Mouse (Mus musculus): ENCODE data around the gene Golga5. TPM values are rescaled to one million over a fixed set of nuclear protein-coding genes. Genes with fewer than 3 reads are reported as not detected.

Golga5 gene
- total RNA-seq (2015; ENCODE audit: low replicate concordance) (13.2 and 15.0 TPM in 2 replicates), total RNA-seq (2017; ENCODE audit: low replicate concordance) (15.6 and 29.0 TPM in 2 replicates)

DNA sequence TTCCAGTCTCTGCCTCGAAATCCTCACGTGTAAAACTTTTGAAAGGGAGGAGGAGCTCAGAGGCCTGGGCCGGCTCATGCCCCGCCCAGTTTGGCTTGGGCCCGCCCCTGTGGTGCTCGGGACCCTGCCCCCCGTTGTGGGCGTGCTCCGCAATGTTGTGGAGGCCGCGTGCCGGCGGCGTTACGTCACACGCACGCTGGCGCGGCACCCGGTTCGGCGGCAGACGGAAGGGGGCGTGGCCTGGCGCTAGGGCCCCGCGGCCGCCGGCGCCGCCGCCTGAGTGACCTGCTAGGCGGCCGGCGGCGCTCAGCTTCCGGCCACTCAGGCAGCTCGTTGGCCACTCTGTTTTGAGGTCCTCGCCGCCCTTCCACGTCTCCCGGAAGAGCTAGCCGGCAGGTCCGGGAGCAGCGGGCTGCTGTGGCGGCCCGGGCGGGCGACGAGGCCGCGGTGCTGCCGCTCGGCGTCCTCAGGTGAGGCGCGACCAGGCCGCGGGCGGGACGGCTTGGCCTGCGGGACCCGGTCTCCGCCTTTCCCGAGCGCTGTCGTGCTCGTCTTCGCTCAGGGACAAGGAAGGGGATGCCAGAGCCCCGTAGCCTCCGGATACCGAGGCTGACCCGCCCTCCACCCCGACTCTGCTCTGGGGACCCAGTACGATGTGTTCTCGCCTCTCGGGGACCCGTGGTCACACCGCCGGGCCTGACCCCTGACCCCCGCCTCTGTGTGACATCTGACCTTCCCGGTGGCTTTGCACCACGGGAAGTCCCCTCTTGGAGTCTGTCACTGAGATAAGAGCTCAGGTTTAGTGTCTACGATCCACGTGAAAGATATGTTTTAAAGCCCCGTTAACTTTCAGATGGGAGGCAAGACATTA, at the start of gene Golga5:
Gene Golga5 (plus strand): TSS at position 242 of the 871 bp plus-strand sequence.
- peak; percentile 98 for ATAC-seq (replicated peaks; ENCODE audit: low FRiP score, poor library complexity, severe bottlenecking)

DNA sequence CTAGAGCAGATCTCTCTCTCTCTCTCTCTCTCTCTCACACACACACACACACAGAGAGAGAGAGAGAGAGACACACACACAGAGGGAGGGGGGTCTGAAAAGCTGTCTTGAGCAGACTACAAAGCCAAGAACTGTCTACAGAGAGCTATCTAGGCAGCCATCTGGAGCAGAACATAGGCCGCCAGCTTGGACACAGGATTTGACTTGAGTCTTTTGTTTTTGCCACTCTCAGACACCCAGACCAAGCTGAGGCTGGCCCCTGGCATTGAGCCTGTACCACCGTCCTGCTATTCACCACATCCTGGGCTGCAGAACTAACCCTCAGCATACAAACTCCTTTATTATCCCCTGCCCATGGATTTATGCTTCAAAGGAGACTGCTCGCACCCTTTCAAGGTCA, 49.4 kb upstream of the Golga5 start:
- ATAC-seq (replicated peaks; ENCODE audit: low FRiP score, poor library complexity, severe bottlenecking) = no peak

DNA sequence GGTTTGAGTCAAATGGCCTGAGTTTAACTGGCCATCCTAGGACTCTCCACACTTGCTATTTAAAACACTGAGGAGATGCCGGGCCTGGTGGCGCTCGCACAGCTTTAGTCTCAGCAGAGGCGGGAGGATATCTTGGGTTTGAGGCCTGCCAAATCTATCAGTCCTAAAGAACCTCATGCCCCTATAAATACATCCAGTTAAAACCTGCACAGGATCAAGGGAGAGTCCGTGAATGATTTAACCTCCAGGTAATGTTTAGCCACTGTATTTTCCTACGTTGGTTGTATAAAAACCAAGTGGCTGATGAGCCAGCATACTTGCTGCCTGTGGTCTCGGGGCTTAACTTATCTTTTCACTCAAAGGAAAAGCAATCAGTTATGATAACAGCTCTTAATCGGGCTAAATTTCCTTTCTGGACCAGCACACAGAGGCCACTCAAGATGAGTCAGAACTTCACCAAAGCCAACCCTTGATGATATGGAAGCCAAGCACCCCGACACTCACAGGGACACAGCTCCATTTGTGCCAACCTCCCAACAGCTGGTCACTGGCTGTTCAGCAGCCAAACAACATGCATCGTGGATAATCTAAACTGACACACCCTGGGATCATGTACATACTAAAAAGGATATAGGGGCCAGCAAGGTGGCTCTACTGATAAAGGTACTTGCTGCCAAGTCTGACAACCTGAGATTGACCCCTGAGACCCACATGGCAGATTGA, 48.6 kb upstream of the Golga5 start:
- peak; percentile 87 for ATAC-seq (replicated peaks; ENCODE audit: low FRiP score, poor library complexity, severe bottlenecking)

DNA sequence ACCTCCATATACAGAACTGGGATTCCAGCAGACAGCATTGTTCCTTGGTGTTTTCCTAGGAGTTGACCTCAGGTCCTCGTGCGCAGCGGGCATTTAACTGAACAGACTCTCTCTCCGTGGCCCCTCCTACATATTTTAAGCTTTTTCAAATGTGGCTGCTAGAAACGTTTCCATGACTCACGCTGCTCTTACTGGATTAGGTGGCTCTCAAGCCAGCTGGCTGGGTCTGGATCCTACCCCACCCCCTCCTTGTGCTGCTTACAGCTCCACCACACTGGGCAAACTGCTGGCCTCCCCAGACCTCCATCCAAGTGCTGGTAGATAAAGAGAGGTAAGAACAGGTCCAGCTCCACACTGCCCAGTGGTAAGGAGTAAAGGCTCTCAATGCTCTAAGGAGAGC, 46.9 kb upstream of the Golga5 start:
- ATAC-seq (replicated peaks; ENCODE audit: low FRiP score, poor library complexity, severe bottlenecking) = no peak

DNA sequence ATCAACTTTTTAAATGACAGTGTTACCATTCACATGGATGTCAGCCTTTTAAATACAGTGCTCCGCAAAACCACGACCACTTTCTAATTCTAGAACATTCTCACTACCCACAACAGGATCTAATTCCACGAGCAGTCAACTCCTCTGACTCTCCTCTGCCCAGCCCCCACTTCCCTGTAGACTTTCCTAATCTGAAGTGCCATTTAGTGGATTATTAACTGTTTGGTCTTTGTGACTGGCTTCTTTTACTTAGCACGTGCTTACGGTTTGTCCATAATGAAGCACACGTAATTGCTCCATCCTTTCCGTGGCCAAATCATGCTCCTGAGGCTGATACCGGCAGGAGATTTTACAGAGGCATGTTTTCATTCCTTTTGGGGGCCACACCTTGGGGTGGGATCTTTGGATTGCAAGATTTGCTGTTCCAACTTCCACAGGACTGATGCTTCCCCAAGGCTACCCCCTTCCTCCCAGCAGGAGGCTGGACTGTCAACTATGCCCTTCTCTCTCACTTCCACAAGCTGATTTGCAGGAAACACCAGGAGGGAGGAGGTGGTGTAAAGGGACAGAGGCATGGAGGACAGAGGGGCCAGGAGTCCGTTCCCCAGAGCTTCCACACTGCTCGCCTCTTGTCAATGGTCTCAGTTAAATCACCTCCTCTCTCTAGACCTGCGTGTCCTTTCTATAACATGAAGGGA, 46.2 kb upstream of the Golga5 start:
- no peak for ATAC-seq (replicated peaks; ENCODE audit: low FRiP score, poor library complexity, severe bottlenecking)

DNA sequence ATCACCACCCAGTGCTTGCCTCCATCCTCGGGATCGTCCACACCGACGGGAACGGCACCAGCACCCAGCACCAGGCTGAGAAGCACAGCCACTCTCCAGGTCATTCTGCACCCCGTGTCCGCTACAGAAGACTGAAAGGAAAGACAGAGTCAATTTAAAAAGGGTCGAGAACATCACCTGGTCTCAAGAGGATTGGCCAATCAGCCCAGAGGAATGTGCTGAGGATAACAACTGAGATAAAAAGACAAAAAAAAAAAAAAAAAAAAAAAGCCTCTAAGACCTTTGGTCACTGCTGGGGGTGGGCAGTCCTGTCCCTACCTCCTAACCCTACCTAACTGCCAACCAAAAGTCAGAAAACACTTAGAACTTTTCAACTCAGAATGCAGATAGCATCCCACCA, 45.3 kb upstream of the Golga5 start:
- no peak for ATAC-seq (replicated peaks; ENCODE audit: low FRiP score, poor library complexity, severe bottlenecking)

DNA sequence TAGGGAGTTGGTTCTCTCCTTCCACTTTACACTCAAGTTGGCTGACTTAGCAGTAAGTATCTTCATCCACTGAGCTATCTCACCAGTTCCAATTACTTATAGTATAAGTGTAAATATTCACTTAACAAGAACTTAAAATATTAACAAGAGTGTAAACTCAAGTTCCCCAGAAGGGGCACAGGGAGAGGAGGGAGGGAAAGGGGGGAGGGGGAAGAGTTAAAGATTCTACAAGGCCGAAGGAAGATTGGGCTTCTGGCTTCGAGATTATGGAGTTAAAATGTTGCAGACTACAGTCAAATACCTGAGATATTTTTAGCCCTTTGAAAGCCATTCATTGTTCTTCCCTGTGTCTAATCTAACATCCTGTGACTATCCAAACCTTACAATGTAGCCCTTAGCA, 44.5 kb upstream of the Golga5 start:
- ATAC-seq (replicated peaks; ENCODE audit: low FRiP score, poor library complexity, severe bottlenecking) = no peak

DNA sequence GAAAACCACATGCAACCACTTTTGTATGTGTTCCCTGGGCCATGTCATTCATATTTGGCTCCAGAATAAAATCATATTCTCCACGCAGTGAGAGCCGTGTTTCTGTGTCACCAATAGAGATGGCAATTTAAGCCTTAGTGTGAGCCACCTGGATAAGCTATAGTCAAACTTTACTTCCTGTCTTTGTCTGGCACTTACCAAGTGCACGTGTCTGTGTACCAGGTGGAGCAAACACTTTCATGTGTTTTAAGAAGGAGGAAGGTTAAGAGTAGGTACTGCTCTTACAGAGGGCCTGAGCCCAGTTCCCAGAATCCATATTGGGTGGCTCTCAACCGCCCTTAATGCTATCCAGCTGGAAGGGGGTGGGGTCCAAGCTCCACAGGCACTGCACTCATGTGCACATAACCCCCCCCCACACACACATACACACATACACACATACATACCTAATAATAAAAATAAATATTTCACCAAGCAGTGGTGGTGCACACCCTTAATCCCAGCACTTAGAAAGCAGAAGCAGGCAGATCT, 43.8 kb upstream of the Golga5 start:
- ATAC-seq (replicated peaks; ENCODE audit: low FRiP score, poor library complexity, severe bottlenecking) = no peak

DNA sequence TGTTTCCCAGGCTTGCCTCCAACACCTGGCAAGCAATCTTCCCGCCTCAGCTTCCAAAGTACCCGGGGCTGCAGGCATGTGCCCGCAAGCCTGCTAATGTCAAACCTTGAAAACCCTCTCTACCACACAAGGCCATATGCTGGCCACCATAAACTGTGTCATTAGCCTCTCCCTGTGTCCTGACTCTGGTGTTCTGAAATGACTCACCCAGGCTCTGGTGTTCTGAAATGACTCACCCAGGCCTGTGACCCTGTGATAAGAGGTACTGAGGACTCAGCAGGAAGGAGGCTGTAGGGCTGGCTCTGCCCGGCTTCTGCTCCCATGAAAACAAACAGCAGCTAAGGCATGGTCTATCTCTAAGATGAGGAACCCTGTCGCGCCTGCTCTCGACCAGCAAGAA, 42.6 kb upstream of the Golga5 start:
- peak; percentile 100 for ATAC-seq (replicated peaks; ENCODE audit: low FRiP score, poor library complexity, severe bottlenecking)

DNA sequence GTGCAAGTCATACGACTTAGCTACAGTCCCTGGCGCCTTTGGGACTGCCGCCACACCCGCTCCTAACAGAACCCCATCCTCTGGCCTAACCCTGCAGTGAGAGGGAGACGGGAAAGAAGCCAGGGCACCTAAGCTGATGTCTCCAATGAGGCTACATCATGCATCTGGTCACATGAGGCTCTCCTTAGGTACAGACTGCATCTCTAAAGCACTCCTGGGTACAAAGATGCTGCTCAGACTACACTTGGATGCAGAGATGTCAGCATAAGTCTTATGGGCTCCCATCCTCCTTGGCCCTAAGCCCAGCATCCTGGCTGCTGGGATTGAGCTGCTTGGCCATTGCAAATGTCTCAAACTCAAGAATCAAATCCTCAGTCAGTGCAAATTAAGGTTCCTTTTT, 39.3 kb upstream of the Golga5 start:
- no peak for ATAC-seq (replicated peaks; ENCODE audit: low FRiP score, poor library complexity, severe bottlenecking)

DNA sequence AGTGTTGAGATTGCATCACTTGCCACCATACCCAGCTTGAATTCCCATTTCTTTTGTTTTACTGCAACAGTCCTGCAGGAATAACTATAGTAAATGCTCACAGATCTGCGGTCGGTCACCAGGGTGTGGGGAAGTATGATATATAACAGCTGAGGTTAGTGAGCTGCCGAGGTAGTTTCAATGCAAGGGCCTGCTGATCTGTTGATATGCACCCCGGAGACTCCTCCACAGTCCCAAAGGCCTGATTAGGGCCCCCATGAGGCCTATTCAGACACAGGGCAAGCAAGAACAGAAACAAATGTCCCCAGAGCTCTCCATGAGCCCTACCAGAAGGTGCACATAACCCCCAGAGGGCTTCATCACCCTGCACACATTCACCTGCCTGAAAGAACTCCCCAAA, 38.7 kb upstream of the Golga5 start:
- no peak for ATAC-seq (replicated peaks; ENCODE audit: low FRiP score, poor library complexity, severe bottlenecking)

DNA sequence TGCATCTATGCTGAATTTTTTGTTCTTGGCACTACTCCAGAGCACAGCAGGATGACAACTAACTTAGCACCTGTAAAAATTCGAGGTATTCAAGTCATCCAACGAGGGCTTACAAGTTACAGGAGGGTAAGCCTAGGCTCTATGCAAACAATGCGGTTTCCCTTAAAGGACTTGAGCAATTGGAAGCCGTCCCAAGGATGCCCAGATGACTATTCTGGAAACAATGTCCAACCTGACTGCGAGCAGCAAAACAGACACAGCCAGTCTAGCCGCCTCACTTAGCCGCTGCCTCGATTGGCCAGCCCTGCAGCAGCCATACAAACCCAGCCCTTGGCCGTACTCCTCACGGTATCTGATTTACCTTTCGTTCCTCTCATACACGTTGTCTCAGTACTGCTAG, 36.7 kb upstream of the Golga5 start:
- ATAC-seq (replicated peaks; ENCODE audit: low FRiP score, poor library complexity, severe bottlenecking) = no peak

DNA sequence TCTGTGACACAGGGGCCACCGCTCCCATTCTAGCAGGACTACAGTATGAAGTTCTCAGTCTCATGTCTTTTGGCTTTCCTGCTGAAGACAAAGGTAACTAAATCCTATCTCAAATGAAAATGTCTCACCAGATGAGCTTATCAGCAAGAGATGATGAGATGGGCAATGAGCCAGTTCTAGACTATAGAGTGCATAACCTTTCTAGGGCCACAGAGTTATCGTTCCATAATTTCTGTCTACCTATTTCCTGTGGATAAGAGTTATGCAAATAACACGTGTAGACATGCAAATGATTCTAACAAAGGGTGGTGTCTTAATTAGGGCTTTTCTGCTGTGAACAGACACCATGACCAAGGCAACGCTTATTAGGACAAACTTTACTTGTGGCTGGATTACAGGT, 34.8 kb upstream of the Golga5 start:
- ATAC-seq (replicated peaks; ENCODE audit: low FRiP score, poor library complexity, severe bottlenecking) = no peak

DNA sequence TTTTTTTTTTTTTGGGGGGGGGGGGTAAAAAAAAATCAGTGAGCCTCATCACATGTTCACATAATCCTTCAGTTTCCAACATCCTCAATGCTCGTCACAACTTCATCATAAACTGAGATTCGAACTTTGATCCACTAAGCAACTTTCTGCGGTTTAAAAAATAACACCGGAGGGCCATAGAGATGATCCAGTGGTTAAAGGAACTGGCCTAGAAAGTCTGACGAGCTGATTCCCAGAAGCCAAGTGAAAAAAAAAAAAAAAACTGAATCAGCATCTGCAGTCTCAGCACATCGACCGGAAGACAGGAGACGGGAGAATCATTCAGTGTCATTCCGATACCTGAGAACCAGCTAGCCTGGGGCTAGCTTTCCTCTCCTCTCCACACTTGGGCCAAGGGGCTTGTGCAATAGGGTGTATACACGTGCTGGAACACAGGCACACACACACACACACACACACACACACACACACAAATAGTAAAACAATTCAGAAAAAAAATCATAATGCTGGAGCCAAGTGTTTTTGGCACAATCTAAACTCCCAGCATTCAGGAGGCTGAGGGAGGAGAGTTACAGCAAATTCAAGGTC, 31.9 kb upstream of the Golga5 start:
- no peak for ATAC-seq (replicated peaks; ENCODE audit: low FRiP score, poor library complexity, severe bottlenecking)

DNA sequence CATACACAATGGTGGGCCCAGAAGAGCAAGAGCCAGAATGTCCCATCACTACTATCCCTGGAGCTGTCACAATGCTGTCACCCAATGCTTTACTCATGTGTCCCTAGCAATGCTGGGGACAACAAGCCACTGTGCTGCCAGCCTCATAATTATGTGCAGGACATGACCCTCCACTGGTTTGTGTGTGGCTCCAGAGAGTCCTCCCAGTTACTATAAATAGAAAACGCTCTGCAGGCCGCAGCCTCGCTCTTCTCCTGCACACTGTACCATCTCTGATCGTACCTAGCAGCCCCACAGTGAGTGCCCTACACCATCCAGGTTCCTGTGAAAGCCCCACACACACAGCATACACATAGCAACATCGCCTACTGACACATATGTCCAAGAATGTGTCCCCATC, 31.0 kb upstream of the Golga5 start:
- ATAC-seq (replicated peaks; ENCODE audit: low FRiP score, poor library complexity, severe bottlenecking) = no peak

DNA sequence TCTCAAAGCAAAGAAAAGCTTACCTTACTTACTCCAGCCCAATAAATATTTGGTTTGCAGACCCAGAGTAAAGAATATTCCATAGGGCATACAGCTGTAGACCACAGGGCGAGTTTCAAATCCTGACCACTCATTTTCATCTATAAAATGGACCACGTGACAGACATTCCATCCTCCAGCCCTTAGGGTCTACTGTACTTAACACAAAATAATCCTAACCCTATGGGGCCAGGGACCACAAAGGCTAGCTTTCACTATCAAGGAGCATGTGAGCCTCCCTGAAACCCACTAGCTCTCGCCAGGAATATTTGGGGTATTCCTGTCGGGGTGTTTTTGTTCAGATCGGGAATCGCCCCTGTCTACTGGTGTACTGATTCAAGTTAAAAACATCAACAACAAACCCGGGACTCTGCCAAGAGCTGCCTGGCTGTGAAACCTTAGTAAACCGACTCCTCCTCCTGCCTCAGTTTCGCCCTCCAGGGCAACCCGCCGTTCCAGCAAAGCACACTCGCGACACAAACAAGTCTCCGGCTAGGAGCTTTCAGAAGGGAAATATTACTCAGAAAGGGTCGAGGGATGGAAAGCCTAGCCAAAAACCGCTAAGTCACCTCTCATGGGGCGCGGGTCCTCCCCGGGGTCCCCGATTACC, 29.8 kb upstream of the Golga5 start:
- ATAC-seq (replicated peaks; ENCODE audit: low FRiP score, poor library complexity, severe bottlenecking) = no peak

DNA sequence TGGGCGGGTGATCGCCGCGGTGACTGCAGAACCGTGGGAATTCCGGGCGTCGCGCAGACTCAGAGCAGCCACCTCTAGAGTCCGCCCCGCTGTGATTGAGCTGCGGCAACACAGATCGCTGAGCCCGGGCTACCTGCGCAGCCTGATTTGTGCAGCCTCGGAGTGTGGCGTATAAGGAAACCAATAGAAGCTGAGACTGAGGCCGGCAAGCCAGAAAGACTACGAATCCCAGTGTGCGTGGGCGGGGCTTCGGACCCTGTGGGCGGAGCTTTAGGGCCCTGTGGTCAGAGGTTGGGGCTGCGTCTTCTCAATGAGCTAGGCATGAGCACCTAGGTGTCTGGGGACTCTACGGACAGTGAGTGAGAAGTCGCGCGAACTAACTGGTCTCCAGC, 29.3 kb upstream of the Golga5 start, which contains the start of gene Lgmn:
Gene Lgmn (minus strand): TSS at position 182 of the 392 bp plus-strand sequence.
- ATAC-seq (replicated peaks; ENCODE audit: low FRiP score, poor library complexity, severe bottlenecking) = peak; percentile 95

DNA sequence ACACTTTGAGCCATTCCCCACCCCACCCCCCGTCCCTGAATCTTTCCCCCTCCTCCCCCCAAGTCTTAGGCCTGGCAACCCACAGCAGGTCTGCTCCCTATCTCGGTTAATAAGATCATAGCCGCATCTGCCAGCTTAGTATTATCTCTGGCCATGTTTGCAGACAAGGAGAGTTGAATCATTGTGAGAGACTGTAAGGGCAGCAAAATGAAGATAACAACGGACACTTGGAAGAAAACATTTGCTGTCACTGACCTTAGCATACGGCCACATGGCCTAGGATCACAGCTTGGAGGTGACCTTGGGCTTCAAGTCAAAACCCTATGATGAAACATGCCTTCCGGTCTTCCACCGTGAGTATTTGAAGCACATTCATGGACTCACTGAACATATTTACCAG, 28.4 kb upstream of the Golga5 start:
- no peak for ATAC-seq (replicated peaks; ENCODE audit: low FRiP score, poor library complexity, severe bottlenecking)

DNA sequence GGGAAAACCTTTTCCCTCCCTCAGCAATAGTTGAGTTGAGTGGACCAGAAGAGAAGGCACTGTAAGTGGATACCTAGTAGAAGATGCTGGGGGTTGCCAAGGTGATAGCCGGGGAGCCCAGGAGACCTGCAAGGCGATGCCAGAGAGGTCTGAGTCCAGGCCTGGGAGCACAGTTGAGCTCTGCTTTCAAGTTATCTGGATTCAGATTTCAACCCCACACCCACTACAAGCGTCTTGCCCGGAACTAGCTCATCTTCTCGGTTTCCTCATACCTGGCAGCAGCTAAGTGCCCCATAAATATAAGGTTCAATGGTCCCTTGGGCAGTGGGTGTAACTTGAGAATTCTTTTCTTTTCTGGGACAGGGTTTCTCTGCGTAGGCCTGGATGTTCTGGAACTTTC, 27.8 kb upstream of the Golga5 start:
- no peak for ATAC-seq (replicated peaks; ENCODE audit: low FRiP score, poor library complexity, severe bottlenecking)

Data from erythroblast, adult 5-6 weeks (primary cell).